Mouse (Mus musculus): Measurements from ENCODE around the gene Grik3. TPM values are rescaled to one million over a fixed set of nuclear protein-coding genes. Genes with fewer than 3 reads are reported as not detected.

The Grik3 gene
- polyA plus RNA-seq, 1 experiment = 10.3 TPM

DNA sequence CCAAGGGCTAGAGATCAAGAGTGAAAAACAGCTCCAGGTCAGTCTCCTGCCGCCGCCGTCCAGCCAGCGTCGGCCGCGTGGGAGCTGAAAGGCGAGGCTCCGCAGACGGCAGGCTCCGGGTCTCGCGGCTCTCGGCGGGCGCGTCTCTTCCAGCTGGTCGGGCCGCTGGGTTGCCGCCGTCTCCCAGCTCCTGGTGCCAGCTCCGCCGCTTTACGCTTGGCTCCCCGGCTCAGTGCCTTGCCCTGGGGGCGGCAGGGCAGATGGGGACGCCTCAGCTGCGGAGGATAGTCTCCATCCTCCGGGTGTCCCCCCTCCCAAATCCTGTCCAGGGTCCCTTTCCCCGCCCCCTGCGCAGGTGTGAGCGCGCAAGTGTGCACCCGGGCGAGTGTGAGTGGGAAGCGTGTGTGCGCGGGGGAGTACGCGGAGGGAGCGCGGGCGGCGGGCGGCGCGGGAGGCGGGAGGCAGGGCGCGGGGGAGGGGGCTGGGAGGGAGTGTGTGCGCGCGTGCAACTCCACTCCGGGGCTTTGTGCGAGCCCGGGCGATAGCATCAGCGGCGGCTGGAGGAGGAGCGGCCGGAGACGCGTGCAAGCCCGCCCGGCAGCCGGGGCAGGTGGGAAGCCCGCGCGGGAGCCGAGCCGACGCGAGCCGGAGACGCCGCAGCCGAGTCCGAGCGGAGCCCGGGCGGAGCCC lies 454 bp upstream of the Grik3 start:
- Histone ChIP-seq H3K4me3 (ENCODE audit: low read depth, low read length) (peak overlapping the region; percentile 61), H3K27me3 (ENCODE audit: control insufficient read depth, insufficient read depth, low read length, poor library complexity, severe bottlenecking) (peaks cover 14% of the 10 kb centered on the region), H3K9ac (ENCODE audit: low read depth, poor library complexity, severe bottlenecking) (peak overlapping the region; percentile 81), H3K36me3 (ENCODE audit: control insufficient read depth, insufficient read depth, low read length, poor library complexity, severe bottlenecking) (no peaks in the 10 kb centered on the region), H3K9me3 (replicated peaks; ENCODE audit: control insufficient read depth, insufficient read depth, low read length, poor library complexity, severe bottlenecking) (no peaks in the 10 kb centered on the region), H3K4me1 (ENCODE audit: control insufficient read depth, insufficient read depth, low read length) (peaks cover 10% of the 10 kb centered on the region), H3K27ac (ENCODE audit: insufficient read depth, low read length) (no peak overlapping the region)
- TF ChIP-seq CTCF (IDR thresholded peaks at IDR 0.05; ENCODE audit: low read depth, low read length) = no peak
- TF ChIP-seq EP300 (IDR thresholded peaks at IDR 0.05; ENCODE audit: insufficient read depth, low read depth, low read length) = no peak
- TF ChIP-seq POLR2A (IDR thresholded peaks at IDR 0.05; ENCODE audit: insufficient read depth, low read length) = no peak

GRCm38 (mm10) chr4:125491505-125492121 lies 1.1 kb downstream of the Grik3 start:
- TF ChIP-seq POLR2A (IDR thresholded peaks at IDR 0.05; ENCODE audit: insufficient read depth, low read length) (no peak), CTCF (IDR thresholded peaks at IDR 0.05; ENCODE audit: low read depth, low read length) (no peak), EP300 (IDR thresholded peaks at IDR 0.05; ENCODE audit: insufficient read depth, low read depth, low read length) (no peak)
- H3K9me3 ChIP-seq (replicated peaks; ENCODE audit: control insufficient read depth, insufficient read depth, low read length, poor library complexity, severe bottlenecking) = no peaks in the 10 kb centered on the region
- H3K27me3 ChIP-seq (ENCODE audit: control insufficient read depth, insufficient read depth, low read length, poor library complexity, severe bottlenecking) = peaks cover 14% of the 10 kb centered on the region
- peak overlapping the region; percentile 61 for H3K4me3 ChIP-seq (ENCODE audit: low read depth, low read length)
- peaks cover 12% of the 10 kb centered on the region for H3K4me1 ChIP-seq (ENCODE audit: control insufficient read depth, insufficient read depth, low read length)
- H3K9ac ChIP-seq (ENCODE audit: low read depth, poor library complexity, severe bottlenecking) = peak overlapping the region; percentile 81
- no peak overlapping the region for H3K27ac ChIP-seq (ENCODE audit: insufficient read depth, low read length)
- no peaks in the 10 kb centered on the region for H3K36me3 ChIP-seq (ENCODE audit: control insufficient read depth, insufficient read depth, low read length, poor library complexity, severe bottlenecking)

- no peak for TF ChIP-seq POLR2A (IDR thresholded peaks at IDR 0.05; ENCODE audit: insufficient read depth, low read length)
- TF ChIP-seq CTCF (IDR thresholded peaks at IDR 0.05; ENCODE audit: low read depth, low read length) = no peak
- TF ChIP-seq EP300 (IDR thresholded peaks at IDR 0.05; ENCODE audit: insufficient read depth, low read depth, low read length) = no peak
- Histone ChIP-seq H3K27ac (ENCODE audit: insufficient read depth, low read length) (no peak overlapping the region), H3K9ac (ENCODE audit: low read depth, poor library complexity, severe bottlenecking) (peak overlapping the region; percentile 81), H3K4me1 (ENCODE audit: control insufficient read depth, insufficient read depth, low read length) (peaks cover 12% of the 10 kb centered on the region), H3K4me3 (ENCODE audit: low read depth, low read length) (peak overlapping the region; percentile 61), H3K36me3 (ENCODE audit: control insufficient read depth, insufficient read depth, low read length, poor library complexity, severe bottlenecking) (no peaks in the 10 kb centered on the region), H3K27me3 (ENCODE audit: control insufficient read depth, insufficient read depth, low read length, poor library complexity, severe bottlenecking) (peaks cover 14% of the 10 kb centered on the region), H3K9me3 (replicated peaks; ENCODE audit: control insufficient read depth, insufficient read depth, low read length, poor library complexity, severe bottlenecking) (no peaks in the 10 kb centered on the region)
Measured at GRCm38 (mm10) chr4:125492122-125492505, 1.6 kb downstream of the Grik3 start.

DNA sequence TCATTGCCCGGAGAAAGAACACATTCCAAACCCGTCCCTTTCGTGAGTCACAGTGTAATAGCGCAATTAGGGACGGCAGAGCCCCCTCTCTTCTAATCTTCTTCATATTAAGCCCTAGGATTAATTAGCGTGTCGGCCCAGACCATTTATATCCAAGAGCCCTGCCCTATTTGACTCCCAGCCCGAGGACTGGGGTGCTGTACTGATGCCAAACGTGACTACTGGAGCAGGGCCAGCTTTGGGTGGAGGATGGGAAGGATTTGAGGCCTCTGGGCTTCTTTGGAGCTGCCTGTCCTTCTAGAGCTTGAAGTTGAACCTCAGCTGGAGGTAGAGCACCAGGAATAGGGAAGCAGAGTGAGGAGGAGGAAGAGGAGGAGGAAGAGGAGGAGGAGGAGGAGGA lies 2.2 kb downstream of the Grik3 start:
- no peak for TF ChIP-seq POLR2A (IDR thresholded peaks at IDR 0.05; ENCODE audit: insufficient read depth, low read length)
- no peak for TF ChIP-seq CTCF (IDR thresholded peaks at IDR 0.05; ENCODE audit: low read depth, low read length)
- no peak for TF ChIP-seq EP300 (IDR thresholded peaks at IDR 0.05; ENCODE audit: insufficient read depth, low read depth, low read length)
- Histone ChIP-seq H3K27ac (ENCODE audit: insufficient read depth, low read length) (no peak overlapping the region), H3K4me1 (ENCODE audit: control insufficient read depth, insufficient read depth, low read length) (peaks cover 10% of the 10 kb centered on the region), H3K9ac (ENCODE audit: low read depth, poor library complexity, severe bottlenecking) (no peak overlapping the region), H3K9me3 (replicated peaks; ENCODE audit: control insufficient read depth, insufficient read depth, low read length, poor library complexity, severe bottlenecking) (no peaks in the 10 kb centered on the region), H3K27me3 (ENCODE audit: control insufficient read depth, insufficient read depth, low read length, poor library complexity, severe bottlenecking) (peaks cover 14% of the 10 kb centered on the region), H3K36me3 (ENCODE audit: control insufficient read depth, insufficient read depth, low read length, poor library complexity, severe bottlenecking) (no peaks in the 10 kb centered on the region), H3K4me3 (ENCODE audit: low read depth, low read length) (no peak overlapping the region)

GRCm38 (mm10) chr4:125493124-125493523 lies 2.6 kb downstream of the Grik3 start:
- Histone ChIP-seq H3K9me3 (replicated peaks; ENCODE audit: control insufficient read depth, insufficient read depth, low read length, poor library complexity, severe bottlenecking) (no peaks in the 10 kb centered on the region), H3K4me1 (ENCODE audit: control insufficient read depth, insufficient read depth, low read length) (peaks cover 9% of the 10 kb centered on the region), H3K4me3 (ENCODE audit: low read depth, low read length) (no peak overlapping the region), H3K27me3 (ENCODE audit: control insufficient read depth, insufficient read depth, low read length, poor library complexity, severe bottlenecking) (peaks cover 14% of the 10 kb centered on the region), H3K27ac (ENCODE audit: insufficient read depth, low read length) (no peak overlapping the region), H3K9ac (ENCODE audit: low read depth, poor library complexity, severe bottlenecking) (no peak overlapping the region), H3K36me3 (ENCODE audit: control insufficient read depth, insufficient read depth, low read length, poor library complexity, severe bottlenecking) (no peaks in the 10 kb centered on the region)
- TF ChIP-seq CTCF (IDR thresholded peaks at IDR 0.05; ENCODE audit: low read depth, low read length) (peak; percentile 34), EP300 (IDR thresholded peaks at IDR 0.05; ENCODE audit: insufficient read depth, low read depth, low read length) (no peak)

- peaks cover 7% of the 10 kb centered on the region for H3K4me1 ChIP-seq (ENCODE audit: control insufficient read depth, insufficient read depth, low read length)
- no peaks in the 10 kb centered on the region for H3K36me3 ChIP-seq (ENCODE audit: control insufficient read depth, insufficient read depth, low read length, poor library complexity, severe bottlenecking)
- no peak overlapping the region for H3K9ac ChIP-seq (ENCODE audit: low read depth, poor library complexity, severe bottlenecking)
- H3K27ac ChIP-seq (ENCODE audit: insufficient read depth, low read length) = no peak overlapping the region
- H3K4me3 ChIP-seq (ENCODE audit: low read depth, low read length) = no peak overlapping the region
- peak; percentile 56; the same call in 1 of the 2 replicates for TF ChIP-seq EP300 (IDR thresholded peaks at IDR 0.05; ENCODE audit: insufficient read depth, low read depth, low read length)
- peak; percentile 66 for TF ChIP-seq CTCF (IDR thresholded peaks at IDR 0.05; ENCODE audit: low read depth, low read length)
- no peak for TF ChIP-seq POLR2A (IDR thresholded peaks at IDR 0.05; ENCODE audit: insufficient read depth, low read length)
- H3K9me3 ChIP-seq (replicated peaks; ENCODE audit: control insufficient read depth, insufficient read depth, low read length, poor library complexity, severe bottlenecking) = no peaks in the 10 kb centered on the region
- peaks cover 8% of the 10 kb centered on the region for H3K27me3 ChIP-seq (ENCODE audit: control insufficient read depth, insufficient read depth, low read length, poor library complexity, severe bottlenecking)
Measured at GRCm38 (mm10) chr4:125495477-125495876, 5.0 kb downstream of the Grik3 start.

Data from ES-Bruce4 (cell line).